Mouse (Mus musculus): ENCODE measurements around the gene Tinf2. TPM values are rescaled to one million over a fixed set of nuclear protein-coding genes. Genes with fewer than 3 reads are reported as not detected.

The Tinf2 gene
- polyA plus RNA-seq, 1 experiment from 2014 or later: 58.0 TPM

DNA sequence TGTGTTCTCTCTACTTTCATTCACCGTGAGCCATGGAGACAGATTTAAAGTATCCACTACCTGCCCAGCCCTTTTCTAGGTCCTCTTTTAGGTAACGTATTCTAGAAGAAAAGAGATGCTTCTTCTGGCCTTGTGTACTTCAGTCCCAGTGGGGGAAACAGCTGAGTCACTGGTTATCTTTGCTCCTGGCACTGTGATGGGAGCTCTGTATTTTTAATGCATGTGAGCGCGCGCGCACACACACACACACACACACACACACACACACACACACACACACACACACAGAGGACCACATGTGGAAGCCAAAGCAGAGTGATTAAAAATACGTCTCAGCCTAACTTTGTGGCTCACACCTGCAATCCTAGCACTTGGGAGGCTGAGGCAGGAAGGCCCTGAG, 41.8 kb upstream of the Tinf2 start:
- WGBS: 90% methylated on average over 7 of the region's 7 CpGs
- no peaks in the 10 kb centered on the region for H3K27me3 ChIP-seq (ENCODE audit: insufficient read depth, low read length)

DNA sequence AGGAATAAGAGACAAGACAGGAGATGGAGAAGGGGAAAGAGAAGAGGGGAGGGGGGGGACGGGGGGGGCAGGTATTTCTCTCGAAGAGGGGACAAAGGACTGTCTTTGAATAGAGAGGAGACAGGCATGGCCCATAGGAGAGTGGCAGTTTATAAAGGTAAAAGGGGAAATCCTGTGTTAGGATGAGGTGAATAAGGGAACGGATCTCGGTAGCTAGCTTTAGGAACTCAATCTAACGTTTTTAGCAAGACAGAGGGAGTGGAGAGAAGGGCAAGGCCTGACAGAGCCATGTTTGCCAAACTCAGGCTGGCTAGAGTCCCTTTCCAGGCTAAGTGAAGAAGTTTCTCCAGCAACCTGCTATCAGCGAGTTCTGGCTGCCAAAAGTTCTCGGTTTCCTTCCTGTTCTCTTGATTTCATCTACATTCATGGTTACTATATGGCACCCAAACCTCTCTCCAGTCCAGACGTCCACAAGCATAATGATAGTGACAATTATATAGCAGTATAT, 40.9 kb upstream of the Tinf2 start:
- no peak for TF ChIP-seq CTCF (IDR thresholded peaks at IDR 0.05; ENCODE audit: low read depth)

More for the DNA sequence above, 41.8 kb upstream of the Tinf2 start:
- H3K9ac ChIP-seq: no peak overlapping the region
- no peak for DNase-seq
- H3K36me3 ChIP-seq (ENCODE audit: insufficient read depth): peaks cover 11% of the 10 kb centered on the region
- no peak for TF ChIP-seq CTCF (IDR thresholded peaks at IDR 0.05; ENCODE audit: low read depth)
- H3K4me3 ChIP-seq (ENCODE audit: low read depth, low read length): no peak overlapping the region
- no peaks in the 10 kb centered on the region for H3K9me3 ChIP-seq (ENCODE audit: low read depth, low read length)
- peaks cover 4% of the 10 kb centered on the region; the same call in 1 of the 2 replicates for H3K4me1 ChIP-seq (ENCODE audit: insufficient read depth)
- no peak overlapping the region for H3K4me2 ChIP-seq
- H3K27ac ChIP-seq (ENCODE audit: low read depth): no peak overlapping the region
- no peak for ATAC-seq (ENCODE audit: insufficient read depth)

DNA sequence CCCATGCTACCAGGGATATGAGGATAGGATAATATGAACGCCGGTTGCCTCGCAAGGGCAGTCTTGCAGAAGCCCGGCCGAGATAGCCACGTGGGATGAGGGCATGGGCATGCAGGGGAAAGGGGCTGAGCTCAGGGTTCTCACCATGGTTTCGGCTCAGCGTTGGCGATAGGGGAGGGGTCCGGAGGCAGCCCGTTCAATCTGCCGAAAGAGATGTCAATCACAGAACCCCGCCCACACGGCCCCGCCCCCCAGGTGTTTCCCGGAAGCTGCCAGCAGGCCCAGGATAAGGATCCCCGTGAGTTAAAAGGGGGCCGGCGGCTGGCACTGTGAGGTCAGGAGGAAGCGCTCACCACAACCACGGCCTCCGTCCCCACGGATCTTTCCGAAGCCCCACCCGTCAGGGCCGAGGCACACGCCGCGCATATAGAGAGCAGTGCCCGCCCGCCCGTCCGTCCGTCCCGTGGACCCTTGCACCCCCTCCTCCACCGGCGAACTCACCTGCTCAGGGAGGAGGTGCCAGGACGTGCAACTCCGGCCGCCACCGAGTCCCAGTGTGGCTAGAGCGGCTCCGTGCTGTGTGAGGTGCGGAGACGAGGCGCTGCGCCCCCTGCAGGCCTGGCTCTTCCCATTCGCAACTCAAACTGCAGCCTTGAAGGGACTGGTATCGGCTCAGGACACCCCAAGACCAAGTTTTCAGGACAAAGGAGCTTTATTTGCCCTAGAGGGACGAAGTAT, 40.2 kb upstream of the Tinf2 start, which contains the start of gene Rabggta:
Gene Rabggta (minus strand): TSS at position 564 of the 738 bp plus-strand sequence.
- Histone ChIP-seq H3K4me3 (ENCODE audit: low read depth, low read length) (peak within 1 kb of the TSS; percentile 81), H3K4me1 (ENCODE audit: insufficient read depth) (no peaks in the 10 kb centered on the region), H3K9me3 (ENCODE audit: low read depth, low read length) (no peaks in the 10 kb centered on the region), H3K4me2 (peak within 1 kb of the TSS; percentile 74), H3K36me3 (ENCODE audit: insufficient read depth) (peaks cover 23% of the 10 kb centered on the region), H3K27me3 (ENCODE audit: insufficient read depth, low read length) (no peaks in the 10 kb centered on the region), H3K27ac (ENCODE audit: low read depth) (peak within 1 kb of the TSS; percentile 88), H3K9ac (peak within 1 kb of the TSS; percentile 72)
- under 1% methylated on average over 50 of the region's 50 CpGs for WGBS
- ATAC-seq (ENCODE audit: insufficient read depth) (peak; percentile 97), DNase-seq (peak; percentile 97)
- peak; percentile 98 for TF ChIP-seq CTCF (IDR thresholded peaks at IDR 0.05; ENCODE audit: low read depth)

More for the DNA sequence above, 40.9 kb upstream of the Tinf2 start:
- Histone ChIP-seq H3K4me2 (peak overlapping the region; percentile 74), H3K4me3 (ENCODE audit: low read depth, low read length) (peak overlapping the region; percentile 81), H3K36me3 (ENCODE audit: insufficient read depth) (peaks cover 18% of the 10 kb centered on the region), H3K9me3 (ENCODE audit: low read depth, low read length) (no peaks in the 10 kb centered on the region), H3K4me1 (ENCODE audit: insufficient read depth) (no peaks in the 10 kb centered on the region), H3K9ac (peak overlapping the region; percentile 72; the same call in 1 of the 2 replicates), H3K27ac (ENCODE audit: low read depth) (peak overlapping the region; percentile 88; the same call in 1 of the 2 replicates), H3K27me3 (ENCODE audit: insufficient read depth, low read length) (no peaks in the 10 kb centered on the region)
- no peak for ATAC-seq (ENCODE audit: insufficient read depth)
- WGBS: 49% methylated on average over 8 of the region's 8 CpGs
- no peak for DNase-seq

DNA sequence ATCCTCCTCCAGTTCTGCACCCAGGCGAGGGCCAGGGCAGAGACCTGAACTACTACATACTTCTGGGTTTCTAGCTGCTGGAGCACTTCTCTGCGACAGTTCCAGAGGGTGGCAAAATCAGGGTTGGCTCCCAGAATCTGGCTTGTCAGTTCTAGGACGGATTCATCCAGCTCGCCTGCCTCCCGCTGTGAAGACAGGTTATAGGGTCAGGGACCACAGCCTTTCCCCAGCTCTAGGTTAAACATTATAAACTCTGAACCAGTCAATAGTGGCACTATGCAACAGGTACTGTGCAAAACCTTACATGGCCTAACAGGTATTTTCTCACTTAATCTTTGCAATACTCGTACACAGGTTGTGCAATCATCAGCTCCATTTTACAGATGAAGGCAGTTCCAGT, 39.5 kb upstream of the Tinf2 start:
- WGBS: 66% methylated on average over 6 of the region's 6 CpGs
- ATAC-seq (ENCODE audit: insufficient read depth) (no peak), DNase-seq (no peak)
- peak overlapping the region; percentile 81 for H3K4me3 ChIP-seq (ENCODE audit: low read depth, low read length)
- no peaks in the 10 kb centered on the region for H3K27me3 ChIP-seq (ENCODE audit: insufficient read depth, low read length)
- no peak for TF ChIP-seq CTCF (IDR thresholded peaks at IDR 0.05; ENCODE audit: low read depth)
- H3K4me1 ChIP-seq (ENCODE audit: insufficient read depth): no peaks in the 10 kb centered on the region
- H3K4me2 ChIP-seq: peak overlapping the region; percentile 74
- no peaks in the 10 kb centered on the region for H3K9me3 ChIP-seq (ENCODE audit: low read depth, low read length)
- no peak overlapping the region for H3K27ac ChIP-seq (ENCODE audit: low read depth)
- peaks cover 31% of the 10 kb centered on the region for H3K36me3 ChIP-seq (ENCODE audit: insufficient read depth)
- peak overlapping the region; percentile 72 for H3K9ac ChIP-seq

DNA sequence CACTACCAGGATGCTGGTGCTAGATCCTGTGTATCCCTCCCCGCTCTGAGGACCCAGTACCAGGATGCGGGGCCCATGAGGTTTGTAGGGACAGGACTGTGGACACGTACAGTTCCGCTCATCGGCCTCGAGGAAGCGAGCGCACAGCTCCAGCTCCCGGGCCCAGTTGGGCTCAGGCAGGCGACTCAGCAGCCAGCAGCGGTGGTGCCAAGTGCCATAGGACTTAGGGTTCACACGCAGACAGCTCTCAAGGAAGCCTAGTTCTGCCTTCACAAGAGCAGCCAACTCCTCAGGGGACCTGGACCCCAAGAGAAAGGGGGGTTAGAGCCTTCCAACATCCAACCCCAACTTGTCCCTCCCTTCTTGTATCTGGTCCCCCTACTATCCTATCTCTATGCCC, 39.0 kb upstream of the Tinf2 start:
- DNase-seq (no peak), ATAC-seq (ENCODE audit: insufficient read depth) (no peak)
- Histone ChIP-seq H3K27me3 (ENCODE audit: insufficient read depth, low read length) (no peaks in the 10 kb centered on the region), H3K4me3 (ENCODE audit: low read depth, low read length) (no peak overlapping the region), H3K36me3 (ENCODE audit: insufficient read depth) (peaks cover 33% of the 10 kb centered on the region), H3K9me3 (ENCODE audit: low read depth, low read length) (no peaks in the 10 kb centered on the region), H3K4me2 (no peak overlapping the region; the same call in 1 of the 2 replicates), H3K27ac (ENCODE audit: low read depth) (no peak overlapping the region), H3K4me1 (ENCODE audit: insufficient read depth) (no peaks in the 10 kb centered on the region), H3K9ac (no peak overlapping the region)
- no peak for TF ChIP-seq CTCF (IDR thresholded peaks at IDR 0.05; ENCODE audit: low read depth)
- WGBS: 91% methylated on average over 12 of the region's 12 CpGs

DNA sequence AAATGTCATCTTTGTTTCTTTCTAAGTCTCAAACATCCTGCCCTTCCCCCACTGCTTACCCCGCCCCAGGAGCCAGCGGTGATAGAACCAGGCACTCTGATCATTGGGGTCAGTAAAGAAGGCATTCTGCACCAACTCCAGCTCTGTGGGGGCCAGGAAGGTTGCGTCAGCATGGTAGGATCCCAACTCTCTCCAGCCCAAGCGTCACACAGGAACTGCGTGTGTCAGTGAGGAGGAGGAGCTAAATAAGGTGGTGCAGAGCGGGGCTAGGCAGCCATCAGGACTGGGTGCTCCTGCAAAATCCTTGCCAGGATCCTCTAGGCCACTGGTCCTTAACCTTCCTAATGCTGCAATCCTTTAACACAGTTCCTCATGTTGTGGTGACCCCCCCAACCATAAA, 38.1 kb upstream of the Tinf2 start:
- H3K9ac ChIP-seq: no peak overlapping the region
- ATAC-seq (ENCODE audit: insufficient read depth): no peak
- no peak for DNase-seq
- H3K4me3 ChIP-seq (ENCODE audit: low read depth, low read length): no peak overlapping the region
- no peak overlapping the region for H3K27ac ChIP-seq (ENCODE audit: low read depth)
- H3K9me3 ChIP-seq (ENCODE audit: low read depth, low read length): no peaks in the 10 kb centered on the region
- H3K27me3 ChIP-seq (ENCODE audit: insufficient read depth, low read length): no peaks in the 10 kb centered on the region
- 88% methylated on average over 6 of the region's 6 CpGs for WGBS
- H3K36me3 ChIP-seq (ENCODE audit: insufficient read depth): peaks cover 33% of the 10 kb centered on the region
- TF ChIP-seq CTCF (IDR thresholded peaks at IDR 0.05; ENCODE audit: low read depth): no peak
- H3K4me2 ChIP-seq: no peak overlapping the region
- no peaks in the 10 kb centered on the region for H3K4me1 ChIP-seq (ENCODE audit: insufficient read depth)

DNA sequence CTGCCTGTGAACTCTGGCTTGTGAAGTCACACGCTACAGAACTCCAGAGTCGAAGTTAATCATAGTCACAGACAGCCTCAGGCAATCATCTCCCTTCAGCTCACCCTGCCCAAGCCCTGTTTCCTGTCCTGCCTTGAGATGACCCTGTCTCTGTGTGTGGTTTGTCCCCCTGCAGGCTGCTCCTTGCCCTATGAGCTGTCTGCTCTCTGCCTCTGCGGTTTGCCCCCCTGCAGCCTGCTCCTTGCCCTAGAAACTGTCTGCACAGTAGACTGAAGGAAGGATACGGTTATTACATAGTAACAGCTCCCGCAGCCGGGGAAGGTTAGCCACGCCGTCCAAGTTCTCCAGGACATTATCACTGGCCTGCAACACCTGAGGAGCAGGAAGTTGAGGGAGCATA, 35.3 kb upstream of the Tinf2 start:
- H3K9ac ChIP-seq: no peak overlapping the region
- no peak overlapping the region for H3K27ac ChIP-seq (ENCODE audit: low read depth)
- DNase-seq (no peak), ATAC-seq (ENCODE audit: insufficient read depth) (no peak)
- peaks cover 3% of the 10 kb centered on the region; the same call in 1 of the 2 replicates for H3K27me3 ChIP-seq (ENCODE audit: insufficient read depth, low read length)
- H3K36me3 ChIP-seq (ENCODE audit: insufficient read depth): peaks cover 33% of the 10 kb centered on the region
- H3K4me3 ChIP-seq (ENCODE audit: low read depth, low read length): no peak overlapping the region
- TF ChIP-seq CTCF (IDR thresholded peaks at IDR 0.05; ENCODE audit: low read depth): no peak
- no peaks in the 10 kb centered on the region for H3K9me3 ChIP-seq (ENCODE audit: low read depth, low read length)
- no peaks in the 10 kb centered on the region for H3K4me1 ChIP-seq (ENCODE audit: insufficient read depth)
- H3K4me2 ChIP-seq: no peak overlapping the region
- WGBS: 81% methylated on average over 8 of the region's 8 CpGs

All from lung, embryonic 14.5 days (tissue).